Mouse (Mus musculus): ENCODE data around the gene Osbpl10.

DNA sequence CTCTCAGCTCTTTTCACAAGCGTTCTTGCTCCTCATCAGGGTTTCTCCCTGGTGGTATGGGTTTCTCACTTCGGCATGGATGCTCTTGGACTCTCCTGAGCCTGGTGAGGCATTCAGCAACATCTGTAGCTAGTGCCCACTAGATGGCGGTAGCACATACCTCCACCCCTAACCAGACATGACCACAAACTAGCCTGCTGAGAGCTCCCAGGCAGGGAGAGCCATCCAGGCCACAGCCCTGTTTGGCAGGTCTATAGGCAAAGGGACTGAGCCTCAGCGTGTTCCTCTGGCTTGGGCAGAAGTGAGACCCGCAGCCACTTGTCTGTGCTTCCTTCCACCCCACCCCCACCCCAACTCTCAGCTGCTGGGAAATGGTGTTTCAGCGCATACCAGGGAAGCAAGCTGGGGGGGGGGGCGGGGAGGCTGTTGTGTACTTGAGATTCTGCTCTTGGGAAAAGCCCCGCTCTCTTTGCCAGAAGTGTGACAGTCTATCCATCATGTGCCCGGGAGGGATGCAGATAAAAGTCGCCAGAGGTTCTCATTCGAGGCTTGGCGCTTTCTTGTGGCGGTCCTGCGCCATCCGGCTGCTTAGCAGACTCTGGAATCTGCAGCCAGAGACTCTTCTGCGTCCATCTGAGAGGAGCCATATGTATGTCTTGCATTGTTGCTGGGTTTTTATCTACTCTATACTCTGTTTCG is 110.1 kb downstream of the Osbpl10 start:
- TF ChIP-seq POLR2A (IDR thresholded peaks at IDR 0.05; ENCODE audit: low read depth, low read length) = no peak
- TF ChIP-seq CTCF (conservative IDR thresholded peaks at IDR 0.05; ENCODE audit: insufficient read depth, insufficient read length, low read depth, low read length) = peak; percentile 92
